Mouse (Mus musculus) layer of hippocampus, postnatal 14 days (tissue): ENCODE data around the gene Mapk8ip1. TPM values are rescaled to one million over a fixed set of nuclear protein-coding genes. Genes with fewer than 3 reads are reported as not detected.
A peak's percentile ranks its signal among the peaks of the same experiment; 100 is the strongest.
"Not testable (repeated sequence)": the region's sequence is repeated elsewhere in the genome, so short reads cannot be mapped to it uniquely, and the experiment has no call there.

Source experiments
- DNase-seq, 2 experiments: peaks; one replicate each; pipeline ENCODE4 v3.0.0; 2021 to 2022; ENCODE audit warnings: low spot score in 2 of 2, mixed read lengths in 1 of 2
- total RNA-seq, 2 experiments: library from RNA; stranded (reverse); gene quantifications; 2 replicates each; pipeline ENCODE4 v1.2.3; 2021

Mapk8ip1 gene
- total RNA-seq, 2 experiments from 2014 or later: 386 to 394 TPM

DNA sequence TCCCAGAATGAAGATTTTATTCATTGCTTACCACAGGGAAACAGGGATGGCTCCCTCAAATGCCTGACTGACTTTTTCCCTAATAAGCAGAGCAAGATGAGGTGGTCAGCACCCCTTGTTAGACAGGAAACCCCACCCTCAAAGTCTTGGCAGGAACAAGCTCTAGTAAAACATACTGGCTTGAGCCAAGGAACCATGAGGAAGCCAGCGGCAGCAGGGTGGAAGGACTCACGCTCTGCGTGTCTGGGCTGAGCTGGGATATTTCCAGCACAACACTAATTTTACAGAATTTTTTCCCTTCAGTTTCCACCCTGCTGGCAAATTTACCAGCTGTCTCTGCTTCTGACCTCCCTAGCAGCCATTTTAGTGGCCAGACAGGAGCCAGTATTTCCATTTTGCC is 25.4 kb upstream of the Mapk8ip1 start:
- no peak for DNase-seq

DNA sequence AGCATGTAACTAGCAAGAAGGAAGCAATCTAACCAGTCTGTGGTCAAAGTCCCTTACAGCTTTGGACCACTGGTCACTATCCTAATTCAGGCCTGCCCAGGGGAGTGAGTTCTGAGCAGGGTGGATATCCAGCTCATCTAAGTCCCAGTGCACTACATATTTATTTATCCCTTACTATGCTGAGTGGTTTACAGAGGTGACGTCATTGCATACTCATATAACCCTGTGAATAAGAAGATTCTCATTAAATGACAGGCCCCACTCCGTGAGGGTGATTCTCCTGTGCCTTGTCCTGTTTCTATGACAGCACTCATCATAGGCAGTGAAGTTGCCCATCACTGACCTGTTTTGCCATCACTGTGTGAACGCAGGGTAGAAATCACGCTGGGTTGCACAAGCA is 24.3 kb upstream of the Mapk8ip1 start:
- no peak for DNase-seq

DNA sequence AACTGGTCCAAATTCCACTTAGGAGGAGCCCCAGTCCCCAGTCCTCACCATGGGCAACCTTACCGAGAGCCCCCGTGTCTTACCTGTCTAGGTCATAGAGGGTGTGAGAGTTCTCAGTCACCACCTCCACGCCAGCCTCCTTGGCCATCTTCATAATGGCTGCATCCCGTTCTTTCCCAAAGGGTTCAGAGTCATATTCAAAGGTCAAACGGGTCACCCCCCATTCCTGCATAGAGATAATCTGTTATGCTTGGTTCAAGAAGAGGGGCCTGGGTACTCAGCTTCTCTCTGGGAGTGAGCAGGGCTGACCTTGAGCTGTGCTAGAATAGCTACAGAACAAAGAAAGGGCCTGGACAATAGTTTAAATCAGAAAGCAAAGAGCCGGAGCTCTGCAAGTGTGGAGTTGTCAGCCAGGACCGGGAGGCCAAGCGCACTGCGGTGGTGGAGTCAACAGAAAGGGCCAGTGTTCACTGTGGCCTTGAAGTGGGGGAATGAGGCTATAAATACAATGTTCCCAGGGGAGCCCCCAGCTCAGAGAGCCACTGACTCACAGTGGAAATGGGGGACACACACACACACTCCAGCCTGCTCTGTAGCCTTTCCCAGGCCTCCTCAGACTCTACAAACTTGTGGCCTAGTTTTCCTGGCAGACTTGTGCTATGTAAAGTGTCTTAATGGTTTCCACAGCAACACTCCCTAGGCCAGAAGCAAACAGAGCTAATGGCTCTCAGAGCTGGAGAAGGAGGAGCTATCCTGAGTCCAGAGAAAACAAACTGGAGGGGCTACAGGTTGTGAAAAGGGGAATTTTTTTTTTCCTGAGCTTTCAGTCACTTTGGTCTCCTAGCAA is 23.6 kb upstream of the Mapk8ip1 start:
- peak in 1 of 2 experiments; percentile 70 for DNase-seq

DNA sequence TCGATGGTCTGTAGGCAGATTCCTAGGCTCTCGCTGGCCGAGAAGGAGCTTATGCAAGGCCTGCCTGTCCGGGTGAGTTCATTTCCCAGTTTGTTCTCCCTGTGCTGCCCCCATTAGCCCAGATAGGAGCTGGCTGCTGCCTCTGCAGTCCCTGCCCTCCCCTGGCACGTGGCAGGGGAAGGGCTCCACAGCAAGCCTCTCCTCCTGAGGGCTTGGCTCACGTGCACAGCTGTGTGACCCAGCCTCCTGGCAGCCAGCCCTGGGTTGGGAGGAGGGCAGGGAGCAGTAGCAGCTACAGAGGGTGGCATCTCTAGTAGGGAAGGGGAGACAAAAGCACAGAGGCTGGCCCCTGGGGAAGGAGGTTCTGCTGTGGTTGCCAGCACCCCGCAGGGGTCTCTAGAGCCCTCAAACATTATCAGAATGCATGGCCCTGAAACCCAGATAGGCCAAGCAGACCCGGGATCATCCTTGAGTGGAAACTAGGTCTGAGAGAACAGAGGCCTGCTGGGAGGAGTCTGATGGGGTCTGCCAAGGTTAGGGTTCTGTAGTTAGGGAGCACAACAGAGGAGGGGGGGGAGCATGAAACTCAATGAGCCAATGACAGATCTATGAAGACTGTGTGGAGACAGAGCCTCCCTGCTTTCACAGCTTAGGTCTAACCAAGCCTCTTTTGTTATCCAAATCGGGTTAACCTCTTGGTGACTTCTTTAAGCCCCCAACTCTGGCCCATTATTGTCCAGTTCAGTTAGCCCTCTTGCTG is 22.8 kb upstream of the Mapk8ip1 start:
- DNase-seq: peak; percentile 75 to 82

DNA sequence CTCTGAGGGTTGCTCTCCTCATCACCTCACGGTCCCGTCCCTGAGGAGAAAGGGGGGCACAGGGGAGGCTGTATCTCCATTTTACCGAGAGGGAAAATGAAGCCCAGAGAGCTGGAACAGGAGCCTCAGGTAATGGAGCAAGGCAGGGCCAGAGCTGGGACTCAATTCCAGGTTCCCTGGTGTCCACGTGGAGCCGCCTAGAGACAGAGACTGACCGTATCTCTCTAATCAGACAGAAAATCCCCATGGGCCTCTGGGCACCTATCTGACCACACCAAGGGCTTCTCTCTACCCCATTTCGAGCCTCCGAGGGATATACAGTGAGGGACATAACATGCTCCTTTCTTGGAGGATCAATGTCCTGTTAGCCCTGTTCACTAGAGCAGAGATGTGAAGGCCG is 22.1 kb upstream of the Mapk8ip1 start:
- no peak for DNase-seq

DNA sequence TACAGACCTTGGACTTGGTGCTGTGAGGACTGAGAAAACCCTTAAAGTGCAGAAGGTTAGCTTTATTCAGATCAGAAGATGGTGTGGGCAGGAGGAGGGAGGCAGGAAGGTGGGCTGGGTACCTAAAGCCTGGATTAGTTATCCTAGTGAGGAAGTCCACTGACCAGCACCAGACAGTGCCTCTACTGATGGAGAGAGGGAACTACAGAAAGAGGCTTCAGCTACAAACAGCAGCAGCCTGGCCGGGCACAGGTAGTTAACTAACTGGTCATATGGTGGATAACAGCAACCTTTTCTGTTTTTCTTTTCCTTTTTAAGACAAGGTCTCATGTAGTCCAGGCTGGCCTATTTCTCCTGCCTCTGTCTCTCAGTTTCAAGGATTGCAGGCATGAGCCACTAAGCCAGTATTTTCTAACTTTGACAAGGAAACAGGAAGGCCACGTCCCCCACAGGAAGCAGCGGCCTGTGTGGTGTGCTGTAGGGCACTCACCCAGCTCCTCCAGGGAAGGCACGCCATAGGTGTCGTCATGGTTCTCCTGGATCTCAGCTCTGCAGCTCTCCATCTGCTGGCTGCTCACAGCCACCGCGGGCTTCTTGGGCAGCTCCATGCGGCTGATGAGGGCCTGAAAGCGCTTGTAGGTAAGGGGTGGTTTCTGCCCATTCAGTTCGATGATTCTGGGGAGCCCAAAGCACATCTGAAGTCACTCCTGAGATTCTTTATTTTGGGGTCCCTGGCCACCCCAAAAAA is 21.5 kb upstream of the Mapk8ip1 start:
- no peak for DNase-seq

DNA sequence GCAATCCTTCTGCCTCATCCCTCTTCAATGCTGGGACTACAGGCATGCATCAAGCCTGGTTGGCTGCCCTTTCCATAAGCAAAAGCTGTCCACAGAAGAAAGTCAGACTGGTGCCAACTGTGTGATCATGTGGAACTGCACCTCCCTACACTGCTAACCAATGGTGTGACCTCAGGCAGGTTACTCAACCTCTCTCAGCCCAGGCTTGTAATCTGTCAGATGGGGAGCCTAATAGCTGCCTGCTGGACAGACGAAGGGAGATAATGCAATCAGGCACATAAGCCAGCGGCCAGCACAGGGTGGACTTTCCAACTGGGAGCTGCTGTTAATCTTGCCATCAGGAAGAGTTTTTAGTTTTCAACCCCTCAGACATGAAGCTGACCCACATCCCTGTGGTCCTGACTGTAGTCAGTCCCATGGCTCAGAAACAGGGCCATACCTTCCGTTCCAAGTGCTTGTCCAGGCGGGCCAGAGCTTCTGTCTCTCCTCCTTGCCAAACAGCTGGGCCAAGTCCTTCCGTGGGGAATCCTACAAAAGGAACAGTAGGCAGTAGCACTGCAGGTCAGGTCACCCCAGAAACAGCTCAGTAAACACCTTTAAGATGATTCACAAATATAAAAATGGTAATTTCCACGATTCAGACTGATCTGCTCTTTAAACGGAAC is 20.8 kb upstream of the Mapk8ip1 start:
- no peak for DNase-seq

DNA sequence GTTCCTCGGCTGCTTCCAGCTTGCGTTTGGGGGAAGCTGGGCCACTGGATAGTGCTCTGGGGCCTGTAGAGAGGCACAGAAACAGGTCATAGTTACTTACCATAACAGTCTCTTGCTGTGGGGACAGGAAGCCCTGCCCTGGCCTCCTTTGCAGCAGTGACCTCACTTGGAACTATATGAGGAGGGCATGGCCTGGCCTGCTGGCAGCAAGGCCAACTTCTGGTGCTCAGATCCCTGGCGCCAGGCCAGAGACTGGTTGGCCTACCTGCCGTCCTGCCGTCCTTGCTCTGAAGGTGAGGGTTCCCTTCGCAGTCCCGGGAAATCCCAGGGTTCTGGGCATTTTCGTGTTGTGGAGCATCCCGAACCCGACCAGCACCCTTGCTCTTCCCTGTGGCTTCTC is 10.6 kb upstream of the Mapk8ip1 start:
- DNase-seq: no peak

DNA sequence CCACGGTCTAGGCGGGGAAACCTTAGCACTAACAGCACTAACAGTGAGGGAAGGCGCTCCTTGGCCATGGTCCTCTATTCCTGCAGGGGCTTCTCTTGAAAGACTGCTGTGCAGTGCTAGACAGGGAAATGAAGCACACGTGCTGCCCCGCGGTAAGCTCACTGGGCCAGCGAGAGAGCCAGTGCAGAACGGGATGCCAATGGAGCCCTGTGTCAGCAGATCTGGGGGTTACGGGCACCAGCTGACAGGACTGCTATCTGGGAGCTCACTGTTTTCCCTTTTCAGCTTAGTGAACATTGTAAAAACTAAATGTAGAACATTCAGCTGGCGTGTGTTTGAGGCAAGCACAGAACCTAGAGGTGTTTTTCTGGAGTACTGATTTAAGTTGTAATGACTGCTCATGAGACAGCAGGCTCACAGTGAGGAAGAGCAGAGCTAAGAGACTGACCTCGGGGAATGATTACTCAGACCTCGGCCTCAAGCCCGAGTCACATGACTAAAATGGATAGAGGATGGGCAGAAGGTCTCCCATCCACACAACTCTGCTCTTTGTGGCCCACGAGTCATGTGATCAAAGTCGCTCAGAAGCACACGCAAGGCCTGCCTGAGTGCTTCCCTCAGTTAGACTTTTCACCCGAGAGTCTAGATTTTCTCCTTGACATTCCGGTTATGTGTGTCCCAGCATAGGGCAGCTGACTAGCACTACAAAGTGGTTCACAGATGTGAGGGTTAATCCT is 7.4 kb upstream of the Mapk8ip1 start:
- no peak for DNase-seq

DNA sequence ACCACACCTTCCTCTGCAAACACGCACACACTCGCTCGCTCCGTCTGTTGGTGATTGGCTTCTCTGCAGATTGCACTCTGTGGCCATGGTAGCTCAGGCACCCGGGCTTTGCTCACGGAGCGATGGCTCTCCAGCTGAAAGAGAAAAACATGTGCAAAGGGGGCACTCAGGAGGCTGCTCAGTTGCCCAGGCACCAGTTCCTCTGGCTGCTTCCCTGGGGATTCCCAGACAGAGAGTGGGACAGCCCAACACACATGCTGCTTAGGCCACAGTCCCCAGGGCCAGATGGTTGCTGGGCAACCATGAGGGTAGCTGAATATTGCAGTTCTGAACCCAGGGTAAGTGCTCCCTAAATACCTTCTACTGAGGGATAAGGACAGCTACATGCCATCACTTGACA is 4.6 kb upstream of the Mapk8ip1 start:
- no peak for DNase-seq

DNA sequence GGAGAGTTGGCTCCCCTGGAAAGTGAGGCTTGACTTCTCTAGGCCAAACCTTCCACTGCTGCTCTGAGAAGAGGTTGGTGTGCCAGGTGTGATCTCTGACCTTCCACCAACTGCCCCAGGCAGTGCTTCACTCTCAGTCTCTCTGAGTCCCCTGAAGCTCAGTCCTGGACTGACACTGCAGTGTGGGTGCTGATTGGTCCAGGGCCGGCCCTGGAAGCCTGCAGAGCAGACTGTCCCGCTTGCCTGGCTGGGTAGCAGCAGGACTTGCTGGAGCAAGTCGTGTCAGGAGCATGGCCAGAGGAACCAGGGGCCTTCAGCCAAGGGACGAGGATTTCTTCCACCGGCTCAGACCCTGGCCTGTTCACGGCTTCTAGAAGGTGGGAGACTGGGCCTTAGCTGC is 3.7 kb upstream of the Mapk8ip1 start:
- no peak for DNase-seq

DNA sequence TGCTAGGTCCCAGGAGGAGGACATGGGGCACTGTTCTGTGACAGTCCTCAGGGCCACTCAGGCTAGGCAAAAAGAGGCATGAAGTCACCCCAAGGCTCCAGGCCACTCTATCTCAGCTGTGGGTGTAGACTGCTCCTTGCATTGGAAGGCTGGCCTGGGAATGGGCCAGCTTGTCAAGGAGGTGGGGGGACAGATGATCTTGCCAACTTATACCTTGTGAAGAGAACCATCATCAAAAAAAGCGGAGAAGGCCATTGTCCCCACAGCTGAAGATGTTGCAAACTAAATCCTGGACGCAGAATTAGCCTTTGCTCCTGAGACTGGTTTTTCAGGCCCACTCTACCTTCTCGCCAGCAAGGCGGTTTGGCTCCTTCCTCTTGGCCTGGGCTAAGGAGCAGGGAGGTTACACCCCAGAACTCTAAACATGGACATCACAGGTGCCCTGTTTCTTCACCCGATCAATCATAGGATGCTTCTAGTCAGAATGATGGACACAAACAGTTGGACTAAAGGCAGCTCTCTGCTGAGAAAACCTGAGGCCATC is 2.8 kb upstream of the Mapk8ip1 start:
- no peak for DNase-seq

DNA sequence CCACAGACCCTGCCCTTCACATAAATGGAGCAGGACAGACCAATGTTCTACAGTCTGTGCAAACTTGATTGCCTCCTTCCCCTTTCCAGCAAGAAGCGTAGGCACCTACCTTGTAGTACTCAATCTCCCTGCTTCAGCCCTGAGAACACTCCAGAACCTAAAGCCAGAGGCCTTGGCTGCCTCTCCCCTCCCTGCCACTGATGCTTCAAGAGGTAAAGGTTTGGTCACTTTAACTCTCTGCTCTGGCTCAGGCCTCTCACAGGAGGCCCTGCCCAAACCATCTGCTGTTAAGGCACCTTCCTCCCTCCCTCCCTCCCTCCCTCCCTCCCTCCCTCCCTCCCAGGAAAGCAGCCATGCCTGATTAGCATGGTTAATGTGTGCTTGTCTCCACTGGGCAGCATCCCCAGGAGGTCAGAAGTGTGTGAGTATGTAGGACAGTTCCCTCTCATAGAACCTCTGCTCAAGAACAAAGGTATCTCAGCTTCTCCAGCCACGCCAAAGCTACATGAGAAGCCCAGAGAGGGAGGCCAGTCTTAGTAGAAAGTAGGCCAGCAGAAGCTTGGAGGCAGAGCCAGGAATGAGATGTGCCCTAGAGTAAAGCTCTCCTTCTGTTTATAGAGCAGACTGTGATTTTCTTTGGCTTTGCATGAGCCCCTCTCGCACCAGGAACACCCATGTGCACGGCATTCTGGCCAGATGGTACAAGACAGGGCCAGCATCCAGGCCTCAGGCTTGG is 1.7 kb upstream of the Mapk8ip1 start:
- DNase-seq: no peak

DNA sequence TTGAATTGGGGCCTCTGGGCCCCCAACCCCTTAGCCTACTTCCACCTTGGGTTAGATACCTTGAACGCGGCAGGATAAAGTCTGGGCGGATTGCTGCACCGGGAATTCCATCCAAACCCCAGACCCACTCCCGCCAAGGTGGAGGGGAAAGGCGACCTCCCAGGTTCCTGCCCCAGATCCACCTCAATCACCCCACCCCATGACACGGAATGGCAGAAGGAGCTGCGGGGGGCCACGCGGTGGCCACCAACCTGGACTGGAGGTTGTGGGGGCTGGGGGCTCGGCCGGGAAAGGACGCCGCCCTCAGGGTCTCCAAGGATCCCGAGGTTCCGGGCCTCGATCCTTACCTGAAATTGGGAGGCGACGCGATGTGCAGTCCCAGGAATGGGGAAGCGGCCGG is 381 bp downstream of the Mapk8ip1 start:
- DNase-seq: no peak

DNA sequence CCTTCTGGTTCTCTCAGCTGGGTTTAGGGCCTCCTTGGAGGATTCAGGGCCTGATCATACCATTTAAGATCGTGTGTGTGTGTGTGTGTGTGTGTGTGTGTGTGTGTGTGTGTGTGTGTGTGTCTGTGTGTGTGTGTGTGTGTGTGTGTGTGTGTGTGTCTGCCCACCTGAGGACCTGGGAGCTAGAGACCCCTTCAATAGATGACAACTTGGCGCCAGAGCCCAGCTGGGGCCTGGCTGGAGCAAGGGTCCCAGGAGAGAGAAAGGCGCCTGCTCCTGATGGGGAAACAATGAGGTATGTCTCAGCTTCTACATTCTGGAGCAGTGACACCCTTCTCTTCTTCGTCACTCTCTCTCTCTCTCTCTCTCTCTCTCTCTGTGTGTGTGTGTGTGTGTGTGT is 1.2 kb downstream of the Mapk8ip1 start:
- DNase-seq: not testable (repeated sequence)

DNA sequence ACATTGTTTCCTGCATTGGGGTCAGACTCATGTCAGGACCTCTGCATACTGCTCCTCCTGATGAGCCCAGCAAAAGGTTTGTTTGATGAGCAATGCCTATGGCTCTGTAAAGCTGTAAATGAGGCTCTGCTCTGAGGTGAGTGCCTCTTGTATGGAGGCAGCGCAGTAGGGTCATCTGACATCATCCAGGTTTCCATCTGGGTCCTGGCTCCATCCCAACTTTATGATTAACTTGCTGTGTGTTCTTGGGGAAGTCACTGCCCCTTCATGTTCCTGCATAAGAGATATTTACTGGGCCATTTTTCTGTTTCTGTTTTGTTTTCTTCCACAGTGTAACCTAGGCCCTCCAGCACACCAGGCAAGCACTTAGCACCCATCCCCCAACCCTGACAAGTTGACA is 3.6 kb downstream of the Mapk8ip1 start:
- no peak for DNase-seq

DNA sequence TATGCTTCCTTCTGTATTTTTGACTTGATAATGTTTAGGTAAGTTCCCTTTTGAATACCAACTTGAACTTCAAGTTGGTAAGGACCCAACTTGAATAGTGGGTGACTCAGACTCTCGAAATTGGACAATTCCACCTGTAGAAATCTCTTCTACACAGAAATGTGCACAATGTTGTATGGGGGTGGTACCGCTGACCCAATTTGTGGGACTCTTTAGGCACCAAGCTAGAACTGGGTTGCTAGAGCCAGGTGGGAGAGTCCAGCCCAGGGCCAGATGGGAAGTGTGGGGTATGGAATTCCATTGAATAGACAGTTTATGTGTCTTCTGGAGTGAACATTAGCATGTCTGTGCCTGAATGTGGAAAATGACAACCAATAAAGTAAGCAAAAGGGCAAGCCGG is 5.5 kb downstream of the Mapk8ip1 start:
- no peak for DNase-seq

DNA sequence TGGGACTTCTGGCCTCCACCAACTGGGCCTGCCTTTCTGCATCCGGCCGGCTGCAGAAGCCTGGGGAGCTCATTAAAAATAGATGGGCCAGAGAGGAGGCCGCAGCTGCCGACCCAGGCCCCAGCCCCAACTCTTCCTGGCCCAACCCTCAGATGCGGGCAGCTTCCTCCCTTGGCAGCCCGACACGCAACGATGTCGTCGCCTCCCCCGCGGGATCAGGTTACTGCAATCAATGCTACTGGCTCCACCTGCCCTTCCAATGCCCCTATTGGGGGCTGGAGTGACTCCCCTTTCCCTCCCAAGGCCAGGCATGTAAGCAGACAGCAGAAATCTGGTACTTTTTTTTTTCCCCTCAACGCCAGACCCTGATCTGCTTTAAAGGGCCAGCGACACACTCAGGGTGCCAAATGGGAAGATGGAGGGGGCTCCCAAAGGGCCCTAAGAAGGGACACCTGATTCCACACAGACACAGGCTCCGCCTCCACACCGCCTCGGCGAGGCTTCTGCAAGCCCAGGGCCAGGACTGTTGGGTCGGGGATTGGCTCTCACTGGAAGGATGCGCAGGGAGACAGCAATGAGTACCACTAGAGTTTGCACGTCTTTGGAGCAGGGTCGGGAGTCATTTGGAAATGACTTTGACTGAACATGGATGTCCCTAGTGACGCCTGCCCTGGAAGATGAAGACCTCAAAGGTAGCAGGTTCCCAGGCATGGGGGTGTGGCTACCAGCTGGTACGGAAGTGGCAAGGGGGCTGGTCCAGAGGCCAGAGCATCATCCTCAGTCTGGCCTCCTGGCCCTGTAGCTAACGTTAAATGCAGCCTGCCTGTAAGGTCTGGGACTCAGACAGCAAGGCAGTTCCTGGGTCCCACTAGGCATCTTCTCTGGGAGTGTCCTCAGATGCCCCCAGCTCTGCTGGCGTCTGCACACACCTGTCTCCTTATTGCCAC is 8.5 kb downstream of the Mapk8ip1 start:
- no peak for DNase-seq
